Comparison of ENCODE assay signal across 8 mouse cellular contexts in the genomic region with DNA sequence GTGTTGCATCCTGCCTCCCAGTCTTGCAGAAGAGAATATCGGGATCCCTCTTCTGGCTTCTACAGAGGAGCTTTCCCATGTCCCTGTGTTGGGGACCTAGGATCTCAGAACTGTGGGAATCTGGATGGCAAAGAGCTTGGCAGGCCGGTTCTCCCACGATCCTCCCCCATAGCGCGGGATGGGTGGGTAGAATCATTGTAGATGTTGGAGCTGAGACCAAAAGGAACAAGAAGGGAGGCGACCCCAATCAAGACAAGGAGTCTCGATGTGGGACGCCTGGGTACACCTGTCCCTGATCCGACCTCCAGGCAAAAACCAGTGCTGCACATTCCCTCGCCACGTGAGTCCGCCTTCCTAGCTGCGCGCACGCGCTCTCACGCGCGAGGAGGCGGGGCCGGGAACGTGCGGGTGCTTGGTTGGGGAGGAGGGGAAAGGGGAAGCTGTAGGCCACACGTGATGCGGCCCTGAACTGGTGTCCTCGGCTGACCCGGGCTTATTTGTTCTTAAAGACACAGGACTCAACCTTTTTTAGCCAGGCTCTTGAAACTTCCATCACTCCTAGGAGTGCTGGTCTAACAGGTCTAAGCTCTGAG. TPM values are rescaled to one million over a fixed set of nuclear protein-coding genes. Genes with fewer than 3 reads are reported as not detected.
A peak's percentile ranks its signal among the peaks of the same experiment; 100 is the strongest.
DNase-seq lines count a peak whose midpoint lies in the region.

No protein-coding gene starts in this region.

- H3K9me3 ChIP-seq in megakaryocyte, embryonic 14.5 days: no peaks in the 10 kb centered on the region

- H3K36me3 ChIP-seq in megakaryocyte, embryonic 14.5 days (replicated peaks; ENCODE audit: low read length): peaks cover 43% of the 10 kb centered on the region

- H3K4me1 ChIP-seq in megakaryocyte, embryonic 14.5 days: peaks cover 92% of the 10 kb centered on the region

- peak overlapping the region; percentile 94 for H3K4me3 ChIP-seq in megakaryocyte, embryonic 14.5 days (replicated peaks)

- peak; percentile 92 for DNase-seq in NIH3T3 (ENCODE audit: low read depth)
- peak; percentile 97 for DNase-seq in cerebellum, postnatal 36 days
- DNase-seq in gastrocnemius, adult 8-10 months (ENCODE audit: low spot score in 2 of 2): peak; percentile 97 to 98
- peak; percentile 94 for DNase-seq in induced T-regulatory cell, adult 2 months (ENCODE audit: low read depth)
- peak; percentile 90 to 96 for DNase-seq in left cerebral cortex, adult 9 months (ENCODE audit: low spot score in 2 of 2)
- DNase-seq in right cerebral cortex, adult 2 months (ENCODE audit: low spot score in 2 of 2): peak; percentile 94 to 95
- DNase-seq in urinary bladder, postnatal 10 days (ENCODE audit: low spot score): peak; percentile 88

- no peaks in the 10 kb centered on the region for H3K27me3 ChIP-seq in megakaryocyte, embryonic 14.5 days (replicated peaks)

RNA-seq across cellular contexts. Expression of a gene that starts 2.6 kb away (rescaled TPM):
- 100 to 1,000 TPM in 3 of 4 experiments, 10 to 100 TPM in 1; 69.5 to 173 (median 143) TPM for total RNA-seq in gastrocnemius, adult 8-10 months (2022)
- 23.4 and 41.9 TPM in 2 replicates for polyA plus RNA-seq in megakaryocyte, embryonic 14.5 days (2012; ENCODE audit: insufficient read depth, low replicate concordance)

RNA-seq across cellular contexts. Expression of a gene that starts 7.8 kb away (rescaled TPM):
- 100 to 1,000 TPM; 479 to 609 (median 594) TPM for total RNA-seq in gastrocnemius, adult 8-10 months (2022)
- polyA plus RNA-seq in megakaryocyte, embryonic 14.5 days (2012; ENCODE audit: insufficient read depth, low replicate concordance): 10,199 and 14,647 TPM in 2 replicates

RNA-seq across cellular contexts. Expression of a gene that starts 7.8 kb away (rescaled TPM):
- total RNA-seq in gastrocnemius, adult 8-10 months (2022): 10 to 100 TPM; 14.3 to 18.2 (median 16.1) TPM
- 1.1 and 3.5 TPM in 2 replicates for polyA plus RNA-seq in megakaryocyte, embryonic 14.5 days (2012; ENCODE audit: insufficient read depth, low replicate concordance)

RNA-seq across cellular contexts. Expression of a gene that starts 10.3 kb away (rescaled TPM):
- 10 to 100 TPM; 10.6 to 15.0 (median 13.0) TPM for total RNA-seq in gastrocnemius, adult 8-10 months (2022)
- polyA plus RNA-seq in megakaryocyte, embryonic 14.5 days (2012; ENCODE audit: insufficient read depth, low replicate concordance): 242 and 413 TPM in 2 replicates

RNA-seq across cellular contexts. Expression of a gene that starts 13.3 kb away (rescaled TPM):
- under 1 TPM in 3 of 4 experiments, not detected in 1; 0.12 to 0.18 (median 0.16) TPM for total RNA-seq in gastrocnemius, adult 8-10 months (2022)
- polyA plus RNA-seq in megakaryocyte, embryonic 14.5 days (2012; ENCODE audit: insufficient read depth, low replicate concordance): not detected in 2 replicates

Comparison
In these comparisons a context has a peak if more than half of its experiments do, and no peak if none do; other contexts are left out.
1. Peak in every context shown above with its lines: DNase-seq and H3K4me3 ChIP-seq.